Comparison of ENCODE assay signal across 13 mouse cellular contexts in genomic region chr14:24616306-24617125, GRCm38 (mm10).
DNase-seq lines count a peak whose midpoint lies in the region; ATAC-seq lines count a peak whose summit lies in the region.
"Had no signal": no experiment of that assay in that cellular context is flagged by ENCODE, and none has a peak within 500 bp of the region (broad histone marks: within the 10 kb centered on the region; RNA-seq: fewer than 3 reads in every experiment).

No protein-coding gene starts in this region.

- H3K4me2 ChIP-seq in forebrain, embryonic 16.5 days (ENCODE audit: low read length) = peak overlapping the region; percentile 25
- H3K4me2 ChIP-seq in midbrain, embryonic 11.5 days = peak overlapping the region; percentile 30; the same call in 1 of the 2 replicates
- H3K4me2 ChIP-seq: heart, embryonic 15.5 days; limb, embryonic 12.5 days; lung, embryonic 15.5 days had no signal

- H3K27me3 ChIP-seq in forebrain, embryonic 16.5 days (replicated peaks; ENCODE audit: control insufficient read depth, insufficient read depth, low read length) = no peaks in the 10 kb centered on the region
- H3K27me3 ChIP-seq in midbrain, embryonic 11.5 days (ENCODE audit: control insufficient read depth, insufficient read depth, low read length) = no peaks in the 10 kb centered on the region
- H3K27me3 ChIP-seq: heart, embryonic 15.5 days; lung, embryonic 15.5 days had no signal

- H3K4me3 ChIP-seq in forebrain, embryonic 16.5 days (replicated peaks; ENCODE audit: low read length) = no peak overlapping the region
- no peak overlapping the region for H3K4me3 ChIP-seq in midbrain, embryonic 11.5 days (ENCODE audit: low read depth, low read length)
- H3K4me3 ChIP-seq: heart, embryonic 15.5 days; limb, embryonic 12.5 days; lung, embryonic 15.5 days had no signal

- 7% methylated on average over 10 of the region's 10 CpGs for WGBS in forebrain, embryonic 16.5 days
- WGBS in midbrain, embryonic 11.5 days = 25% methylated on average over 10 of the region's 10 CpGs

- no peak for ATAC-seq in forebrain, embryonic 16.5 days
- peak; percentile 2; the same call in 1 of the 2 replicates for ATAC-seq in midbrain, embryonic 11.5 days (ENCODE audit: low FRiP score)
- ATAC-seq: intestine, embryonic 16.5 days had no signal

- DNase-seq in right cerebral cortex, adult 2 months (ENCODE audit: low spot score in 2 of 2) = peak; percentile 18 to 29
- DNase-seq in right cerebral cortex, postnatal 25 days = no peak
- peak; percentile 89 for DNase-seq in midbrain, embryonic 11.5 days (ENCODE audit: low spot score, missing footprints)
- no peak for DNase-seq in urinary bladder, postnatal 4 days (ENCODE audit: low spot score in 2 of 2)
- no peak for DNase-seq in thymus, postnatal 36 days
- DNase-seq in kidney, adult 11 months = no peak
- DNase-seq: adrenal gland, postnatal 25 days; cerebellum, adult 9-11 months had no signal

- peak overlapping the region; percentile 96 for H3K27ac ChIP-seq in forebrain, embryonic 16.5 days (ENCODE audit: low read length)
- peak overlapping the region; percentile 99 for H3K27ac ChIP-seq in midbrain, embryonic 11.5 days (ENCODE audit: low read depth, low read length)
- H3K27ac ChIP-seq: heart, embryonic 15.5 days; limb, embryonic 12.5 days; lung, embryonic 15.5 days had no signal

- no peak overlapping the region; the same call in 1 of the 2 replicates for H3K9ac ChIP-seq in forebrain, embryonic 16.5 days (replicated peaks; ENCODE audit: low read depth, low read length)
- H3K9ac ChIP-seq in midbrain, embryonic 11.5 days (ENCODE audit: low read length) = peak overlapping the region; percentile 20; the same call in 1 of the 2 replicates
- H3K9ac ChIP-seq: heart, embryonic 15.5 days; limb, embryonic 12.5 days; lung, embryonic 15.5 days had no signal

- H3K36me3 ChIP-seq in forebrain, embryonic 16.5 days (ENCODE audit: control insufficient read depth, insufficient read depth) = no peaks in the 10 kb centered on the region
- no peaks in the 10 kb centered on the region for H3K36me3 ChIP-seq in midbrain, embryonic 11.5 days (ENCODE audit: control insufficient read depth, insufficient read depth, low read length)
- H3K36me3 ChIP-seq: heart, embryonic 15.5 days; limb, embryonic 12.5 days; lung, embryonic 15.5 days had no signal

- peaks cover 53% of the 10 kb centered on the region for H3K4me1 ChIP-seq in forebrain, embryonic 16.5 days (replicated peaks; ENCODE audit: control insufficient read depth, insufficient read depth, low read length)
- peaks cover 44% of the 10 kb centered on the region for H3K4me1 ChIP-seq in midbrain, embryonic 11.5 days (ENCODE audit: control insufficient read depth, insufficient read depth, low read length)

- no peaks in the 10 kb centered on the region for H3K9me3 ChIP-seq in forebrain, embryonic 16.5 days (ENCODE audit: control insufficient read depth, low read length)
- H3K9me3 ChIP-seq in midbrain, embryonic 11.5 days (ENCODE audit: control insufficient read depth, low read length) = no peaks in the 10 kb centered on the region
- H3K9me3 ChIP-seq: heart, embryonic 15.5 days; limb, embryonic 12.5 days; lung, embryonic 15.5 days had no signal

Comparison
In these comparisons a context has a peak if more than half of its experiments do, and no peak if none do; other contexts are left out.
1. DNase-seq: peak in right cerebral cortex, adult 2 months (2 of 2) and midbrain, embryonic 11.5 days (single experiment); none in right cerebral cortex, postnatal 25 days (single experiment), urinary bladder, postnatal 4 days (0 of 2), thymus, postnatal 36 days (0 of 2) and kidney, adult 11 months (single experiment).